Mouse (Mus musculus): ENCODE measurements around the gene Eif4enif1. TPM values are rescaled to one million over a fixed set of nuclear protein-coding genes. Genes with fewer than 3 reads are reported as not detected.
A peak's percentile ranks its signal among the peaks of the same experiment; 100 is the strongest.
"Not testable (repeated sequence)": the region's sequence is repeated elsewhere in the genome, so short reads cannot be mapped to it uniquely, and the experiment has no call there.

Eif4enif1 gene
- polyA plus RNA-seq, 1 experiment from 2014 or later = 74.7 TPM

GRCm38 (mm10) chr11:3173425-3174318 is 28.5 kb upstream of the Eif4enif1 start:
- H3K9me3 ChIP-seq (ENCODE audit: control insufficient read depth, low read length); H3K4me1 ChIP-seq (ENCODE audit: control insufficient read depth, insufficient read depth, low read length); H3K9ac ChIP-seq (ENCODE audit: low read length); H3K4me3 ChIP-seq (ENCODE audit: low read depth, low read length); H3K27me3 ChIP-seq (ENCODE audit: control insufficient read depth, insufficient read depth, low read length); H3K4me2 ChIP-seq (ENCODE audit: low read depth, severe bottlenecking); H3K27ac ChIP-seq (replicated peaks; ENCODE audit: low read depth, low read length); H3K36me3 ChIP-seq (ENCODE audit: control insufficient read depth, insufficient read depth, low read length): not testable (repeated sequence)
- DNase-seq (ENCODE audit: low spot score) (peak; percentile 52), ATAC-seq (ENCODE audit: insufficient number of reproducible peaks, low FRiP score, low TSS enrichment, low read depth) (peak; percentile 48; the same call in 1 of the 2 replicates)
- 81% methylated on average over 11 of the region's 11 CpGs for WGBS

DNA sequence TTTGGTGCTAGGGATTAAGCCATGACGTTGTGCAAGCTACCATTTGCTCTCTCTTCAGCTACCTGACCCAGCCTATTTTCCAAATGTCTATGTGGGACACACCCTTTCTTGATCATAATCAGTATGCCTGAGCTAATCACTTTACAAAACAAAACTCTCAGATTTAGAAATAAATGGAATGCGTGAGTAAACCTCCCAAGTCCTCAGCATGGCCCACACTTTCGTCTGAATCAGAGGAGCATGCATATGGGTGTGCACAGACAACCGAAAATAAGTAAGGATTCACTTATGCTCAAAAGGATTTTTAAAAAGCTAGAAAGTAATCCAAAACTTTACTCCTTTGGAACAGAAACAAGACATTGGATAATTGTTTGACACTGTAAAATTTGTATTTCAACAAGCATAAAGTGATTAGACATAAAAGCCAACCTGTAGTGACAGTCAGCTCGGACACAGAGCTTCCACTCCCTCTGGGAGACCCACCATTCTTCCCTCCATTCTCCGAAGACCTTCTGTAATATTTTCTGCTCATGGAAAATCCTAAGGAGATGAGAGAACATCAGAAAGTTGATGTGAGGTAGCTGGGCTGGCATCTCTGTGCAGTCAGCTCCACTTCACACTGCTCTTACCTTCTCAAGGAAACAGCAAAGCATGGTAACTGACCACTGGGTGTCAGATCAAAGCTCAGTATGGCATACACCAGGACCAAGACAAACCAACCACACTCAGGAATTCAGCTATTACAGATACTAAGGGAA is 23.0 kb upstream of the Eif4enif1 start:
- H3K9me3 ChIP-seq (ENCODE audit: control insufficient read depth, low read length); H3K4me2 ChIP-seq (ENCODE audit: low read depth, severe bottlenecking); H3K27ac ChIP-seq (replicated peaks; ENCODE audit: low read depth, low read length); H3K9ac ChIP-seq (ENCODE audit: low read length); ATAC-seq (ENCODE audit: insufficient number of reproducible peaks, low FRiP score, low TSS enrichment, low read depth); H3K4me1 ChIP-seq (ENCODE audit: control insufficient read depth, insufficient read depth, low read length); H3K4me3 ChIP-seq (ENCODE audit: low read depth, low read length); H3K36me3 ChIP-seq (ENCODE audit: control insufficient read depth, insufficient read depth, low read length); H3K27me3 ChIP-seq (ENCODE audit: control insufficient read depth, insufficient read depth, low read length): not testable (repeated sequence)
- peak; percentile 25 for DNase-seq (ENCODE audit: low spot score)
- WGBS = 89% methylated on average over 6 of the region's 6 CpGs

DNA sequence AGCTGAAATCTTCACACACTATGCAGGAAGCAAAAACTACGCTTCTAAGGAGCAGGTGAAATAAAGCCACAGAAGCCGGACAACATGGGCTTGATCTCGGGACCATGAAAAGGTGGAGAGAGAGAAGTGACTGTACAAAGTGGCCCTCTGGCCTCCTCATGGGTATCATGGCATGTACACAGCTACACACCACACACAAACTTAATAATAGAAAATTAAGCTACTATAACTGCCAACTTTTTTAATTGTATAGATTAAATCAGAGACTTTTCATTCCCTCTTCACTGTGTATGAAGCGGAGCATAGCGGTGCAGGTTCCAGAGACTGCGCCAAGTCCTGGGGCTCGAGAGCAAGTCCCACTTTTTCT is 22.5 kb upstream of the Eif4enif1 start:
- 91% methylated on average over 7 of the region's 7 CpGs for WGBS
- DNase-seq (ENCODE audit: low spot score); ATAC-seq (ENCODE audit: insufficient number of reproducible peaks, low FRiP score, low TSS enrichment, low read depth): not testable (repeated sequence)

GRCm38 (mm10) chr11:3180510-3181160 is 21.6 kb upstream of the Eif4enif1 start:
- not testable (repeated sequence) for ATAC-seq (ENCODE audit: insufficient number of reproducible peaks, low FRiP score, low TSS enrichment, low read depth)
- 73% methylated on average over 6 of the region's 6 CpGs for WGBS

More for the DNA sequence above, 22.5 kb upstream of the Eif4enif1 start:
- not testable (repeated sequence) for H3K9ac ChIP-seq (ENCODE audit: low read length); H3K4me3 ChIP-seq (ENCODE audit: low read depth, low read length); H3K27ac ChIP-seq (replicated peaks; ENCODE audit: low read depth, low read length); H3K36me3 ChIP-seq (ENCODE audit: control insufficient read depth, insufficient read depth, low read length); H3K4me2 ChIP-seq (ENCODE audit: low read depth, severe bottlenecking); H3K27me3 ChIP-seq (ENCODE audit: control insufficient read depth, insufficient read depth, low read length); H3K4me1 ChIP-seq (ENCODE audit: control insufficient read depth, insufficient read depth, low read length); H3K9me3 ChIP-seq (ENCODE audit: control insufficient read depth, low read length)

DNA sequence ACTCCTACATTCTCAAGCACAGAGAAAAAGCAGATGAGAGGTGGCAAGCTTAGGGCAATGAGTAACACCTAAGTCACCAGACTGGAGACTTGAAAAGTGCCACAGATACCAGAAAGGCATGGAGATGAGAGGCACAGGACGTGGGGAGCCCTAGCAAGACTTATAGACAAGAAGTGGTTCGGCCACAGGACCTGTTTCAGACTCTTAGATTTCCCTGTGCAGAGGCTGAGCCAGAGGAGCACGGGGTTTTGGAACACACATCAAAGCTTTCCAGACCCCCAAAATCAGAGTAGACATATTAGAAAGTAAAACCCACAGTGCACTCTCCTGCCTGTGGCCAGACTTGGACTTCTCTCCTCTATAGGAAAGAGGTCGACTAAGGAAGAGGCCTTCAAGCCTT is 20.9 kb upstream of the Eif4enif1 start:
- not testable (repeated sequence) for H3K4me2 ChIP-seq (ENCODE audit: low read depth, severe bottlenecking); H3K4me3 ChIP-seq (ENCODE audit: low read depth, low read length); H3K27ac ChIP-seq (replicated peaks; ENCODE audit: low read depth, low read length); H3K4me1 ChIP-seq (ENCODE audit: control insufficient read depth, insufficient read depth, low read length); H3K9ac ChIP-seq (ENCODE audit: low read length); H3K9me3 ChIP-seq (ENCODE audit: control insufficient read depth, low read length); H3K36me3 ChIP-seq (ENCODE audit: control insufficient read depth, insufficient read depth, low read length); ATAC-seq (ENCODE audit: insufficient number of reproducible peaks, low FRiP score, low TSS enrichment, low read depth); H3K27me3 ChIP-seq (ENCODE audit: control insufficient read depth, insufficient read depth, low read length)
- peak; percentile 58 for DNase-seq (ENCODE audit: low spot score)
- 68% methylated on average over 4 of the region's 4 CpGs for WGBS

More at GRCm38 (mm10) chr11:3180510-3181160, 21.6 kb upstream of the Eif4enif1 start:
- not testable (repeated sequence) for DNase-seq (ENCODE audit: low spot score); H3K9me3 ChIP-seq (ENCODE audit: control insufficient read depth, low read length); H3K27ac ChIP-seq (replicated peaks; ENCODE audit: low read depth, low read length); H3K4me1 ChIP-seq (ENCODE audit: control insufficient read depth, insufficient read depth, low read length); H3K27me3 ChIP-seq (ENCODE audit: control insufficient read depth, insufficient read depth, low read length); H3K9ac ChIP-seq (ENCODE audit: low read length); H3K4me2 ChIP-seq (ENCODE audit: low read depth, severe bottlenecking); H3K36me3 ChIP-seq (ENCODE audit: control insufficient read depth, insufficient read depth, low read length); H3K4me3 ChIP-seq (ENCODE audit: low read depth, low read length)

GRCm38 (mm10) chr11:3181971-3182370 is 20.2 kb upstream of the Eif4enif1 start:
- not testable (repeated sequence) for H3K9ac ChIP-seq (ENCODE audit: low read length); H3K4me1 ChIP-seq (ENCODE audit: control insufficient read depth, insufficient read depth, low read length); H3K4me2 ChIP-seq (ENCODE audit: low read depth, severe bottlenecking); H3K36me3 ChIP-seq (ENCODE audit: control insufficient read depth, insufficient read depth, low read length); DNase-seq (ENCODE audit: low spot score); H3K4me3 ChIP-seq (ENCODE audit: low read depth, low read length); H3K27me3 ChIP-seq (ENCODE audit: control insufficient read depth, insufficient read depth, low read length); H3K9me3 ChIP-seq (ENCODE audit: control insufficient read depth, low read length); ATAC-seq (ENCODE audit: insufficient number of reproducible peaks, low FRiP score, low TSS enrichment, low read depth); H3K27ac ChIP-seq (replicated peaks; ENCODE audit: low read depth, low read length)
- 58% methylated on average over 1 of the region's 1 CpGs for WGBS

GRCm38 (mm10) chr11:3182707-3183106 is 19.5 kb upstream of the Eif4enif1 start:
- DNase-seq (ENCODE audit: low spot score); H3K4me2 ChIP-seq (ENCODE audit: low read depth, severe bottlenecking); H3K27ac ChIP-seq (replicated peaks; ENCODE audit: low read depth, low read length); H3K9me3 ChIP-seq (ENCODE audit: control insufficient read depth, low read length); H3K27me3 ChIP-seq (ENCODE audit: control insufficient read depth, insufficient read depth, low read length); H3K4me1 ChIP-seq (ENCODE audit: control insufficient read depth, insufficient read depth, low read length); H3K4me3 ChIP-seq (ENCODE audit: low read depth, low read length); H3K9ac ChIP-seq (ENCODE audit: low read length); H3K36me3 ChIP-seq (ENCODE audit: control insufficient read depth, insufficient read depth, low read length); ATAC-seq (ENCODE audit: insufficient number of reproducible peaks, low FRiP score, low TSS enrichment, low read depth): not testable (repeated sequence)
- 76% methylated on average over 1 of the region's 1 CpGs for WGBS

GRCm38 (mm10) chr11:3193363-3193762 is 8.8 kb upstream of the Eif4enif1 start, which contains the start of gene Sfi1:
Sfi1 (minus strand) TSS chr11:3193463.
- H3K27me3 ChIP-seq (ENCODE audit: control insufficient read depth, insufficient read depth, low read length) = no peaks in the 10 kb centered on the region
- WGBS = 85% methylated on average over 25 of the region's 25 CpGs

More at GRCm38 (mm10) chr11:3193363-3193762, 8.8 kb upstream of the Eif4enif1 start, which contains the start of gene Sfi1:
- no peaks in the 10 kb centered on the region for H3K36me3 ChIP-seq (ENCODE audit: control insufficient read depth, insufficient read depth, low read length)
- H3K9me3 ChIP-seq (ENCODE audit: control insufficient read depth, low read length) = no peaks in the 10 kb centered on the region
- ATAC-seq (ENCODE audit: insufficient number of reproducible peaks, low FRiP score, low TSS enrichment, low read depth) (no peak), DNase-seq (ENCODE audit: low spot score) (no peak)
- H3K4me2 ChIP-seq (ENCODE audit: low read depth, severe bottlenecking) = no peak within 1 kb of the TSS
- H3K4me1 ChIP-seq (ENCODE audit: control insufficient read depth, insufficient read depth, low read length) = no peaks in the 10 kb centered on the region
- no peak within 1 kb of the TSS for H3K4me3 ChIP-seq (ENCODE audit: low read depth, low read length)
- H3K27ac ChIP-seq (replicated peaks; ENCODE audit: low read depth, low read length) = no peak within 1 kb of the TSS
- H3K9ac ChIP-seq (ENCODE audit: low read length) = no peak within 1 kb of the TSS

Data from limb, embryonic 11.5 days (tissue).